ENCODE assay signal across 8 mouse cellular contexts in the genomic region with DNA sequence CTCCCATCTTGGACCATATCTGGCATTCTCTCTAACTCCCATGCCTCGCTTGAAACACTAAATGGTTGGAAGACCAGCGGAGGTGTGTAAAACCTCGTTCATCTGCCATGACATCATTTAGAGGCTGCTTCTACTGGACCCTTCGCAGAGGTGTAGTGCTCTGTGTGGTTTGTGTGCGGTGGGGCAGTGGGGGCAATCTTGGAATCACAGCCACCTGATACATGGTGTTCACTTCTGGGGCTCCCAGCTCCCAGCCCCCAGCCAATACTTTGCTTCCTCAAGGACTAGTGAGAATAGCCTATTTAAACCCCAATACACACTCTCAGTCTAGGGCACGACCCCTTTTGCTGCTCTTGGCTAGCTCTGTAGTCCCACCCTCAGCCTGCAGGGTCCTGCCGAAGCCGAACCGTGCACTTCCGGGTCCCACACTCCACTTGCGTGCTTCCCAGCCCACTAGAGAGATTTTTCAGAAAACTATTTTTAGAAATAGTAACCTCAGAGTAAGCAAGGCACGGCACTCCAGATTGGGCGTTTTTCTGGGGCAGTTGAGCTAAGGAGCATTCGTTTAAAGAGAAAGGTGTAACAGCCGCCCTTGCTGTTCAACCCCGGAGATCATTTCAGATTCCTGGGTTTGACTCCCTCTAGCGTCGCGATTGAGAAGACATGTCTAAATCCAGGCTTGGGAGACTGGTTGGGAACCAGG.
A peak's percentile ranks its signal among the peaks of the same experiment; 100 is the strongest.
DNase-seq lines count a peak whose midpoint lies in the region; ATAC-seq and TF ChIP-seq lines count a peak whose summit lies in the region.

No protein-coding gene starts in this region.

- no peaks in the 10 kb centered on the region for H3K27me3 ChIP-seq in MEL (ENCODE audit: control insufficient read depth in 1 of 2, insufficient read depth in 2 of 2, low read length in 2 of 2)
- H3K27me3 ChIP-seq in cerebellum, adult 2 months (ENCODE audit: control insufficient read depth, insufficient read depth, low read length), result no peaks in the 10 kb centered on the region
- H3K27me3 ChIP-seq in hindbrain, embryonic 10.5 days (ENCODE audit: insufficient read depth, poor library complexity, severe bottlenecking), result peaks cover 44% of the 10 kb centered on the region
- H3K27me3 ChIP-seq in lung, embryonic 15.5 days, result no peaks in the 10 kb centered on the region
- no peaks in the 10 kb centered on the region for H3K27me3 ChIP-seq in thymus, adult 2 months (ENCODE audit: control insufficient read depth, insufficient read depth, low read length)

- no peaks in the 10 kb centered on the region for H3K4me1 ChIP-seq in MEL (ENCODE audit: control insufficient read depth in 1 of 2, insufficient read depth in 2 of 2, low read length in 2 of 2)
- no peaks in the 10 kb centered on the region for H3K4me1 ChIP-seq in cerebellum, adult 2 months (ENCODE audit: control insufficient read depth, insufficient read depth, low read length)
- H3K4me1 ChIP-seq in hindbrain, embryonic 10.5 days (replicated peaks), result peaks cover 28% of the 10 kb centered on the region
- peaks cover 16% of the 10 kb centered on the region for H3K4me1 ChIP-seq in lung, embryonic 15.5 days
- H3K4me1 ChIP-seq in thymus, adult 2 months (replicated peaks; ENCODE audit: control insufficient read depth, insufficient read depth, low read length), result peaks cover 29% of the 10 kb centered on the region

- no peaks in the 10 kb centered on the region for H3K36me3 ChIP-seq in MEL (ENCODE audit: control insufficient read depth in 1 of 2, insufficient read depth in 2 of 2, low read length in 2 of 2)
- H3K36me3 ChIP-seq in hindbrain, embryonic 10.5 days, result no peaks in the 10 kb centered on the region
- H3K36me3 ChIP-seq in lung, embryonic 15.5 days, result no peaks in the 10 kb centered on the region
- H3K36me3 ChIP-seq in thymus, adult 2 months (ENCODE audit: control insufficient read depth, insufficient read depth, low read length), result no peaks in the 10 kb centered on the region

- peak; percentile 47 for TF ChIP-seq RAD21 in MEL (IDR thresholded peaks at IDR 0.05; ENCODE audit: low read depth, low read length)

- no peaks in the 10 kb centered on the region for H3K79me2 ChIP-seq in MEL (ENCODE audit: control insufficient read depth, insufficient read depth, low read length, poor library complexity)

- DNase-seq in MEL (ENCODE audit: low read depth, low spot score), result peak; percentile 24
- peak; percentile 55 to 62 for DNase-seq in cerebellum, adult 2 months
- DNase-seq in hindbrain, embryonic 10.5 days (ENCODE audit: low spot score), result peak; percentile 83
- DNase-seq in layer of hippocampus, adult 9-10 months (ENCODE audit: low spot score), result peak; percentile 62
- peak; percentile 57 for DNase-seq in ovary, adult 18-20 months (ENCODE audit: low spot score)
- peak; percentile 81 for DNase-seq in thymus, adult 2 months

- TF ChIP-seq EP300 in MEL (IDR thresholded peaks at IDR 0.05; ENCODE audit: low read depth in 1 of 2, low read length in 2 of 2), result no peak

- peak overlapping the region; percentile 72 for H3K4me2 ChIP-seq in lung, embryonic 15.5 days

- no peak overlapping the region for H3K27ac ChIP-seq in MEL (ENCODE audit: control insufficient read depth, low read depth, low read length)
- no peak overlapping the region for H3K27ac ChIP-seq in cerebellum, adult 2 months (ENCODE audit: insufficient read depth, low read length)
- H3K27ac ChIP-seq in hindbrain, embryonic 10.5 days, result peak overlapping the region; percentile 81
- peak overlapping the region; percentile 84 for H3K27ac ChIP-seq in lung, embryonic 15.5 days
- H3K27ac ChIP-seq in thymus, adult 2 months (ENCODE audit: control insufficient read depth, insufficient read depth, low read length), result peak overlapping the region; percentile 98

- WGBS in cerebellum, adult 2 months, result 23% methylated on average over 19 of the region's 19 CpGs
- WGBS in hindbrain, embryonic 10.5 days, result 21% methylated on average over 19 of the region's 19 CpGs
- WGBS in lung, embryonic 15.5 days, result 19% methylated on average over 19 of the region's 19 CpGs
- WGBS in thymus, adult 2 months, result 18% methylated on average over 19 of the region's 19 CpGs

- TF ChIP-seq CTCF in MEL (IDR thresholded peaks at IDR 0.05 in 2 of 3, conservative IDR thresholded peaks at IDR 0.05 in 1 of 3; ENCODE audit: control insufficient read depth in 1 of 3, insufficient read depth in 1 of 3, low read depth in 2 of 3, low read length in 3 of 3, poor library complexity in 1 of 3, severe bottlenecking in 1 of 3), result peak; percentile 5 to 55 (median 31); a peak in 5 of 6 replicates
- TF ChIP-seq CTCF in cerebellum, adult 2 months (IDR thresholded peaks at IDR 0.05; ENCODE audit: borderline replicate concordance, insufficient read depth, low read depth, low read length), result peak; percentile 71
- peak; percentile 79; the same call in 1 of the 2 replicates for TF ChIP-seq CTCF in thymus, adult 2 months (IDR thresholded peaks at IDR 0.05; ENCODE audit: borderline replicate concordance, control insufficient read depth, extremely low read depth, insufficient read depth, low read length, poor library complexity)

- peak; percentile 97 for ATAC-seq in frontal cortex, adult (ENCODE audit: low TSS enrichment)
- ATAC-seq in lung, embryonic 15.5 days (ENCODE audit: borderline replicate concordance, extremely low read depth, low FRiP score, low TSS enrichment), result peak; percentile 79; the same call in 1 of the 2 replicates

- H3K9me3 ChIP-seq in MEL (replicated peaks; ENCODE audit: insufficient read depth, low read length), result no peaks in the 10 kb centered on the region
- H3K9me3 ChIP-seq in hindbrain, embryonic 10.5 days, result no peaks in the 10 kb centered on the region
- H3K9me3 ChIP-seq in lung, embryonic 15.5 days, result no peaks in the 10 kb centered on the region

- TF ChIP-seq POLR2A in MEL (IDR thresholded peaks at IDR 0.05; ENCODE audit: control insufficient read depth in 1 of 2, insufficient read depth in 1 of 2, low read depth in 1 of 2, low read length in 2 of 2, poor library complexity in 1 of 2), result no peak
- no peak for TF ChIP-seq POLR2A in cerebellum, adult 2 months (IDR thresholded peaks at IDR 0.05; ENCODE audit: borderline replicate concordance, insufficient read depth, low read length)
- 0 out of 2 replicates have a peak, but pooled peaks have one; percentile 24 for TF ChIP-seq POLR2A in thymus, adult 2 months (IDR thresholded peaks at IDR 0.05; ENCODE audit: control insufficient read depth, extremely low read depth, insufficient read depth, low read length, poor library complexity)

- H3K9ac ChIP-seq in MEL (ENCODE audit: control insufficient read depth, low read depth, low read length, poor library complexity, severe bottlenecking), result no peak overlapping the region
- peak overlapping the region; percentile 47 for H3K9ac ChIP-seq in lung, embryonic 15.5 days

- no peak overlapping the region for H3K4me3 ChIP-seq in MEL (ENCODE audit: control insufficient read depth in 1 of 2, insufficient read depth in 1 of 2, low read depth in 2 of 2, low read length in 2 of 2)
- peak overlapping the region; percentile 54 for H3K4me3 ChIP-seq in cerebellum, adult 2 months (replicated peaks; ENCODE audit: insufficient read depth, low read depth, low read length)
- peak overlapping the region; percentile 56 for H3K4me3 ChIP-seq in hindbrain, embryonic 10.5 days
- peak overlapping the region; percentile 49 for H3K4me3 ChIP-seq in lung, embryonic 15.5 days
- peak overlapping the region; percentile 53 for H3K4me3 ChIP-seq in thymus, adult 2 months (ENCODE audit: control insufficient read depth, insufficient read depth, low read length)

TF ChIP-seq in MEL, 35 proteins besides CTCF, POLR2A, EP300 and RAD21:
- TF ChIP-seq SMC3 (IDR thresholded peaks at IDR 0.05; ENCODE audit: low read depth, low read length), result peak; percentile 56
- TF ChIP-seq NELFE (IDR thresholded peaks at IDR 0.05; ENCODE audit: low read depth, low read length), result no peak

Comparison
In these comparisons a context has a peak if more than half of its experiments do, and no peak if none do; other contexts are left out.
1. DNase-seq: peak in every context shown above with its lines; median percentile 83 in hindbrain, embryonic 10.5 days; 81 in thymus, adult 2 months; 62 in layer of hippocampus, adult 9-10 months; 58 in cerebellum, adult 2 months; 57 in ovary, adult 18-20 months; 24 in MEL.
2. H3K27ac ChIP-seq: peak in hindbrain, embryonic 10.5 days (single experiment), lung, embryonic 15.5 days (single experiment) and thymus, adult 2 months (single experiment); none in MEL (single experiment) and cerebellum, adult 2 months (single experiment).
3. H3K4me3 ChIP-seq: peak in cerebellum, adult 2 months (single experiment), hindbrain, embryonic 10.5 days (single experiment), lung, embryonic 15.5 days (single experiment) and thymus, adult 2 months (single experiment); none in MEL (0 of 2).
4. Peak in every context shown above with its lines, with median percentiles within 50 percentile points of each other: CTCF ChIP-seq.